Comparison of ENCODE assay signal across 30 mouse cellular contexts in genomic region chr5:66610270-66610669, GRCm38 (mm10). TPM values are rescaled to one million over a fixed set of nuclear protein-coding genes. Genes with fewer than 3 reads are reported as not detected.
A peak's percentile ranks its signal among the peaks of the same experiment; 100 is the strongest.
DNase-seq lines count a peak whose midpoint lies in the region; ATAC-seq and TF ChIP-seq lines count a peak whose summit lies in the region.
"Had no signal": no experiment of that assay in that cellular context is flagged by ENCODE, and none has a peak within 500 bp of the region (broad histone marks: within the 10 kb centered on the region; RNA-seq: fewer than 3 reads in every experiment).

No protein-coding gene starts in this region.

- no peak for ATAC-seq in heart, embryonic 13.5 days (ENCODE audit: extremely low read depth, insufficient number of reproducible peaks, low FRiP score, low TSS enrichment)
- ATAC-seq: forebrain, embryonic 15.5 days; intestine, embryonic 16.5 days; liver, embryonic 12.5 days; lung, postnatal 0 days; Patski had no signal

- TF ChIP-seq CTCF in gastrocnemius, adult 2 months (IDR thresholded peaks at IDR 0.05) = no peak
- TF ChIP-seq CTCF in left cerebral cortex, adult 2 months (IDR thresholded peaks at IDR 0.05) = no peak

- peak overlapping the region; percentile 37; the same call in 1 of the 2 replicates for H3K9ac ChIP-seq in heart, embryonic 13.5 days
- H3K9ac ChIP-seq: embryonic facial prominence, embryonic 12.5 days; forebrain, embryonic 15.5 days; hindbrain, embryonic 13.5 days; limb, embryonic 13.5 days; liver, embryonic 12.5 days; midbrain, embryonic 13.5 days; neural tube, embryonic 13.5 days; stomach, embryonic 15.5 days had no signal

- H3K27me3 ChIP-seq in heart, embryonic 13.5 days (replicated peaks) = no peaks in the 10 kb centered on the region
- H3K27me3 ChIP-seq: embryonic facial prominence, embryonic 12.5 days; forebrain, embryonic 15.5 days; hindbrain, embryonic 13.5 days; limb, embryonic 13.5 days; midbrain, embryonic 13.5 days; neural tube, embryonic 13.5 days; Patski; stomach, embryonic 15.5 days had no signal

- H3K9me3 ChIP-seq in heart, embryonic 13.5 days = no peaks in the 10 kb centered on the region
- H3K9me3 ChIP-seq: embryonic facial prominence, embryonic 12.5 days; forebrain, embryonic 15.5 days; hindbrain, embryonic 13.5 days; limb, embryonic 13.5 days; liver, embryonic 12.5 days; midbrain, embryonic 13.5 days; neural tube, embryonic 13.5 days; stomach, embryonic 15.5 days had no signal

- no peak for DNase-seq in gastrocnemius, adult 2 months
- no peak for DNase-seq in gastrocnemius, postnatal 10 days
- no peak for DNase-seq in heart, adult 18-20 months
- DNase-seq in left cerebral cortex, adult 2 months (ENCODE audit: extremely low spot score in 1 of 2, low spot score in 2 of 2) = peak in 1 of 2 experiments; percentile 22
- DNase-seq in left cerebral cortex, postnatal 14 days (ENCODE audit: low spot score in 2 of 2) = no peak
- DNase-seq: adrenal gland, postnatal 10 days; cerebellum, adult 11-12 months; cerebellum, adult 9-11 months; embryo, embryonic 11 days; gastrocnemius, postnatal 25 days; heart, postnatal 4 days; layer of hippocampus, postnatal 36 days; lung, adult 18-20 months; right cerebral cortex, postnatal 14 days had no signal

- 73% methylated on average over 12 of the region's 12 CpGs for WGBS in heart, embryonic 13.5 days

- H3K4me2 ChIP-seq in heart, embryonic 13.5 days = no peak overlapping the region
- H3K4me2 ChIP-seq: embryonic facial prominence, embryonic 12.5 days; forebrain, embryonic 15.5 days; hindbrain, embryonic 13.5 days; limb, embryonic 13.5 days; liver, embryonic 12.5 days; midbrain, embryonic 13.5 days; stomach, embryonic 15.5 days had no signal

- H3K4me1 ChIP-seq in heart, embryonic 13.5 days = peaks cover 95% of the 10 kb centered on the region
- peaks cover 59% of the 10 kb centered on the region for H3K4me1 ChIP-seq in brown adipose tissue, adult 24 weeks (ENCODE audit: control insufficient read depth, insufficient read depth, insufficient read length, low read length)

- no peak overlapping the region for H3K4me3 ChIP-seq in gastrocnemius, adult 2 months
- H3K4me3 ChIP-seq in heart, embryonic 13.5 days = no peak overlapping the region
- no peak overlapping the region for H3K4me3 ChIP-seq in left cerebral cortex, adult 2 months
- no peak overlapping the region; the same call in 1 of the 2 replicates for H3K4me3 ChIP-seq in brown adipose tissue, adult 24 weeks (ENCODE audit: insufficient read depth, low read depth, low read length)
- H3K4me3 ChIP-seq: embryonic facial prominence, embryonic 12.5 days; forebrain, embryonic 15.5 days; hindbrain, embryonic 13.5 days; limb, embryonic 13.5 days; liver, embryonic 12.5 days; midbrain, embryonic 13.5 days; neural tube, embryonic 13.5 days; stomach, embryonic 15.5 days had no signal

- H3K36me3 ChIP-seq in heart, embryonic 13.5 days = no peaks in the 10 kb centered on the region
- H3K36me3 ChIP-seq: embryonic facial prominence, embryonic 12.5 days; forebrain, embryonic 15.5 days; hindbrain, embryonic 13.5 days; limb, embryonic 13.5 days; liver, embryonic 12.5 days; midbrain, embryonic 13.5 days; neural tube, embryonic 13.5 days; stomach, embryonic 15.5 days had no signal

- H3K27ac ChIP-seq in gastrocnemius, adult 2 months = peak overlapping the region; percentile 63
- H3K27ac ChIP-seq in heart, embryonic 13.5 days (replicated peaks) = peak overlapping the region; percentile 74; the same call in 1 of the 2 replicates
- H3K27ac ChIP-seq in left cerebral cortex, adult 2 months = 0 out of 2 replicates have a peak overlapping the region, but pooled peaks have one; percentile 17
- H3K27ac ChIP-seq in brown adipose tissue, adult 24 weeks (replicated peaks; ENCODE audit: low read depth, low read length) = peak overlapping the region; percentile 72
- H3K27ac ChIP-seq: embryonic facial prominence, embryonic 12.5 days; forebrain, embryonic 15.5 days; hindbrain, embryonic 13.5 days; kidney, postnatal 0 days; limb, embryonic 13.5 days; liver, embryonic 12.5 days; macrophage; midbrain, embryonic 13.5 days; stomach, embryonic 15.5 days had no signal

- intact Hi-C loops in gastrocnemius, adult 2 months (cut with DNase I) = no loop called here
- intact Hi-C loops in left cerebral cortex, adult 2 months (cut with DNase I) = no loop called here
- intact Hi-C loops in left cerebral cortex, postnatal 14 days (cut with DNase I) = loop anchor here (5.0 kb wide), 1 partner anchor 33 kb away; no protein-coding TSS in a partner anchor

RNA-seq across cellular contexts. Expression of gene Apbb2, which starts 8.3 kb away (rescaled TPM):
- 10 to 100 TPM; 35.9 to 43.2 TPM for total RNA-seq in gastrocnemius, adult 2 months (2021)
- 10 to 100 TPM; 55.1 to 56.2 TPM for total RNA-seq in gastrocnemius, postnatal 10 days (2021)
- 26.1 and 29.3 TPM in 2 replicates for polyA plus RNA-seq in heart, embryonic 13.5 days (2015; fragmentation: Nextera tagmentation; extraction: Ambion mirVana)
- 10 to 100 TPM; 45.5 to 46.5 TPM for total RNA-seq in heart, adult 18-20 months (2021)
- 10 to 100 TPM; 60.1 to 70.5 TPM for total RNA-seq in left cerebral cortex, adult 2 months (2021)
- total RNA-seq in left cerebral cortex, postnatal 14 days (2021) = 10 to 100 TPM; 63.5 to 70.7 TPM
- 3.5 and 5.7 TPM in 2 replicates for polyA plus RNA-seq in brown adipose tissue, adult 24 weeks (2012; ENCODE audit: insufficient read depth, insufficient read length, missing spikeins)
- total RNA-seq: MEL had no signal

Comparison
In these comparisons a context has a peak if more than half of its experiments do, and no peak if none do; other contexts are left out.
1. H3K27ac ChIP-seq: peak in every context shown above with its lines; median percentile 74 in heart, embryonic 13.5 days; 72 in brown adipose tissue, adult 24 weeks; 63 in gastrocnemius, adult 2 months; 17 in left cerebral cortex, adult 2 months.